Mouse (Mus musculus) 3T3-L1 (cell line): ENCODE results near the gene Cdk11b.
A peak's percentile ranks its signal among the peaks of the same experiment; 100 is the strongest.

Source experiments
- DNase-seq: peaks from one replicate; pipeline ENCODE4 v3.0.0-alpha.2; 2015; ENCODE audit warnings: low read depth, low spot score

Gene Cdk11b

DNA sequence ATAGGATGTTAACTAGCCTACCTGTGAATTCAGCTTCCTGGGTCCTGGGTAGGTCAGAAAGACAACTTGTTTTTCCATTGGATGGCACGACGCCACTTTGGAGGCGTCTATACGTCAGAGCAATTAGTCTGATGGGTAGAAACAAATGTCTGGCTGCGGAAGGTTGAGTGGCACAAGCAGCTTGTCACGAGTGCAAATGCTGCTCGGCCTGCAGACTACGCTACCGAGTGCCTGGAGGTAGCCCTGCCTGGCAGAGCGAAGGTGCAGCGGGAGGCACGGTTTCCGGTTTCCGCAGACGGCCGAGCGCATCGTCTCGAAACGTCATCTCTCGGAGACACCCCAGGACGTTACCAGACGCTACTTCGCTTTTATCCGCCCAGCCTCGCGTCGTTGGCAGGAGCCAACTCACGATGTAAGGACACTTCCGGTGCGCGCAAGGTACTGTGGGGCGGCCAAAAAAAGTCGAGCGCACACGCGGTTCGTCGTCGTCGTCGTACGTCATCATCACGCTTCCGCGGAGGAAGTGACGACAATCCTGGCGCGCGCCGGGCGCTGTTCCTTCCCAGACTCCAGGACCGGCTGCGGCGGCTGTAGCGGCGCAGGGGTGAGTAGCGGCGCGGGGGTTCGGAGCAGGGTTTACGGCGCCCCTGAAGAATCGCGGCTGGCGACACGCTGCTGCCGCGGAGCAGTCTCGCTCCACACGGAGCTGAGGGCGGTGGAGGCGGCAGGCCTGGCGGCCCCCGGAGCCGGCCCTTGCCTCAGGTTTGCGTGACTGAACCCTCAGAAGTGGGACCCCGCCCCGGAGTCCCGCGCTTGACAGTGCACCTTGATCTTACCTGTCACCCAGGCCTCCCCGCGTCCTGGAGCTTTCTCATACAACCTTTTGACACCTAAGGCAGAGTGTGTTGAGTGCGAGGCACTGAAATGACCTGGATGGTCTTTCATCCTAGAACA, at the start of gene Cdk11b:
Gene Cdk11b (plus strand): TSS at position 517 of the 954 bp plus-strand sequence.
- DNase-seq = peak; percentile 99

DNA sequence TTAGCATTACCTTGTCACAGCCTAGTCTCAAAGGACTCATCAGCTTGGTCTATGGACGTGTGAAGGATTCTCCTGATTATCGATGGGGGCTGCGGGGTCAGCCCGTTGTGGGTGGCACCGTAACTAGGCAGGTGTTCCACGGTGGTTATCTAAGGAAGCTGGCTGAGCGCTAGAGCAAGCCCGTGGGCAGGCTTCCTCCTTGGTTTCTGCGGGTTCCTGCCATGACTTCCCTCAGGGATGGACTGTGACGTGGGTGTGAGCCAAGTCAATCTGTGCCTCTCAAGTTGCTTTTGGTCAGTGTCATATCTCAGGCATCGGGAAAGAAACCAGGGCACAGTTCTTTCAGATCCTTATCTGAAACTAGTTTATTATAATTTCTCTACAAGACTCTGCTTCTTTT, 49.7 kb upstream of the Cdk11b start:
- no peak for DNase-seq

DNA sequence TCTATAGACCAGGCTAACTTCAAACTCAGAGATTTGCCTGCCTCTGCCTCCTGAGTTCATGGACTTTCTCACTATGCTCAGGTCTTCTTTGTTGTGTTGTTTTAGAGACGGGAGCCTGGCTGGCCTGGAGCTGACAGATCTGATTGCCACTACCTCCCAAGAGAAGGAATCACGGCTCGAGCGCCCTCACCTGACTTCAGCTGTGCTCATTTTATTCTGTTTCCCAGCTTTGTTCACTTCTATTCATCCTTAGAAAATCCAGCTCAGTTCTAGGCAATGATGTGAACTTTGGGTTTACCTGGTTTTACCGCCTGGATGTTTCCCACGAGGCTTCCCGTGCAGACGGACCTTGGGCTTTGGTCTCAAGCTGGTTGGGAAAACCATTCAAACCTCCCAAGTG, 49.1 kb upstream of the Cdk11b start:
- DNase-seq = no peak

DNA sequence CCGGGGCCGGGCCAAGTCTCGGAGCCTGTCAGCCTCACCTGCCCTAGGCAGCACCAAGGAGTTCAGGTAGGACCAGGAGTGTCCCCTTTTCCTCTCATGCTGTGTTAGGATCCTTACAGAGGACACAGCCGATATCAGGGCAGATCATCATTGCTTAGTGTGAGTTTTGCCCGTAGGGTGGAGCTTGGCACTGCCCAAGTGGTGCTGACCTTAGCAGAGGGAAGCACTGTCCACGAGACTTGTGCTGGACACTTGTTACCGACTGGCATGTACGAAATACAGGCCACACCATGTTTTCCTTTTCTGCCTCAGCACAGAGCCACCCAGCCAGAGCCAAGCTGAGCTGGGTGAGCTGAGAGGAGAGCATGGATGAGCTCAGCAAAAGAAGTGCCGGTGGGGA, 47.5 kb upstream of the Cdk11b start:
- no peak for DNase-seq

GRCm38 (mm10) chr4:155577741-155578140, 46.9 kb upstream of the Cdk11b start:
- DNase-seq = no peak

DNA sequence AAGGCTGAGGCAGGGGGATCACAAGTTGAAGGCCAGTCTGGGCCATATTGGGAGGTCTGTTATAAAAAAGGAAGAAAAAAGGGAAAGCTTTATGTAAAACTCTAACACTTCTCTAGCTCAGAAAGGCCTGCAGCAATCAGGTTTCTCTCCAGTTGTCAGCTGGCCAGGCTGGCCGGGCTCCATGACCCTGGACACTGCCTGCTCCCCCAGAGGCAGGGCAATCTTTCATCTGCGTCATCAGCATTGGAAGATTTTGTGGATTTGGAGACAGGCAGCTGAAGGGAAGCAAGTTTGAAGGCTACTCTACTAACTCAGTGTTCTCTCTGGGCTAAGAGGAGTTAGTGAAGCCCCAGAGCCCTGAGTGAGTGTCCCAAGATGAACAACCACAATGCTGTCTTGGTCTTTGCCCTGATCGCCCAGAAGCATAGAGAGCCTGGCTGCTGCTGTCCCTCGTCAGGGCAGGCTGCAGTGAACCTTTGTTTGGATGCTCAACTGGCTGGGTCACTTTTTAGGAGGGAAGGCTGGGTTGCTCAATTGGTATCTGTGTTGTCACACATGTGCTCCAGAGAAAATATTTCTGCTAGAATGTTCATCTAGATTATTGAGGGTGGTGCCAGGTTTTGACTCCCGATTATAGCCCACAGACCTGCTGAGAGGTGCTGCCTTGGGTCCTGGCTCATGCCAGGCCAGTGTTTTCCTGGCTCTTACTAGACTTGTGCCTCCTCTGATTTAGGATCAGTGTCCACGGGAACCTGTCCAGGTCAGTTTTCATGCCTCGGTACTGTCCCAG, 46.1 kb upstream of the Cdk11b start:
- no peak for DNase-seq

- peak; percentile 64 for DNase-seq
Measured at GRCm38 (mm10) chr4:155580420-155580819, 44.2 kb upstream of the Cdk11b start.

GRCm38 (mm10) chr4:155582279-155582905, 42.3 kb upstream of the Cdk11b start:
- peak; percentile 91 for DNase-seq

- DNase-seq = no peak
Measured at GRCm38 (mm10) chr4:155589356-155589755, 35.3 kb upstream of the Cdk11b start.

DNA sequence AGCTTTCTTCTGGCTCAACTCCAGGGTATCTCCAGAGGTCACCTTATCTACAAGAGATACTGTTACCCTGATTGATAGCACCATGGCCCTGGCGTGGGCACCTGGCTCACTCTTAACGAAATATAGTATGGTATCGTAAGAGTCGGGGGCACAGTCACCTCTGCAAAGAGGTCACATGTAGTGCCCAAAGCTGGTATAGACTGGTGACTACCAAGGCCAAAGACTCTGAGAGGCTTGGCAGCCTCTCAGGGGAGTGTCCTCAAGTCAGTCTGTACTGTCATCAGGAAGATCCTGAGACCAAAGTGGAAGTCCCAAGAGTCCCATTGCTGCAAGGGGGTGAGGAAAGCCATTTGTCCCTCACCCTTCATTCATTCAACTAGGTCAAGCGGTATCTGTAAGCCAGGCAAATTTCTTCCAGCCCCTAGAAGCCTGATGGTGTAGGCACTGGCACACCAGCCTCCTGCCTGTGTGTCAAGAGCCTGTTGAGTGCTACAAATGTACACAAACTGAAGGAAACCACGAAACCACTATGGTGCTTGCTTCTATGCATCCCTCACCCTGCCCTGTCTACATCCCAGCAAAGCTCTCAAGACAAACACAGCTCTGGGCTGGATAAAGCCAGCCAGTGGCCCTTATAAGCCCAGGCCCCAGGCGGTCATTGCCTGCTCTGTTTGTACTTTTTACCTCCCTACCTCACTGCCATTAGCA, 33.5 kb upstream of the Cdk11b start:
- DNase-seq = no peak

- DNase-seq = no peak
Measured at GRCm38 (mm10) chr4:155593780-155594179, 30.9 kb upstream of the Cdk11b start.

GRCm38 (mm10) chr4:155595777-155596176, 28.9 kb upstream of the Cdk11b start:
- no peak for DNase-seq

DNA sequence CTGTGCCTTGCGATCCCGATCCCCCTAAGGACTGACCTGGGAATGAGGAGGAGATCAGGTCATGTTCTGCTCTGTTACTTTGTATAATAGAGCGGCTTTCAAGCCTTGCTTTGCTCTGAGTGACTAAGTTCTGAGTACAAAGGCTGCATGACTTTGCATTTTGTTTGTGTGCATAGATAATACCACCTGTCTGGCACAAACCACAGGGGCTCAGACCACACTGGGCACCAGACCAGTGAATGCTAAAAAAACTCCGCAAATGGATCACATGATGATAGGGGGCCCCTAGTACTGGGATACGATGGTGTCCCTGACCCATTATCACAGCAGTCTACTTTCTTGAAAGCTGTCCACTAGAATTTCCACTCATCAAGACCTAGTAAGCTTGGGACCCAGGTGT, 28.0 kb upstream of the Cdk11b start:
- no peak for DNase-seq

DNA sequence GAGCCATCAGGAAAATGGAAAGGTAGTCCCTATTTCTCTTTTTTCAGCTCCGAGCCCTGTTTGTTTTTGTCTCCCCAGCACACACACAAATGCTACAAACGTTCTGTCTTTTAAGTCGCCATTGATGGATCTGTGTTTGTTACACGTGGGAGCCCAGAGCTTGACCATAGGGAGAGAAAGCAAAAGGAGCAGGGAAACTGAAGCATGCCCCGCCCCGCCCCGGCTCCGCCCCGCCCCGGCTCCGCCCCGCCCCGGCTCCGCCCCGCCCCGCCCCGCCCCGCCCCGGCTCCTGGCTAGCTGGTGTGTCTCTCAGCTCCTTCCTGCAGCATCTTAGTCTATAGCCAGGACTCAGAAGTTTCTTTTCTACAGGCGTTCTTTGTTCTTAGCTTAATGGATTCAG, 26.1 kb upstream of the Cdk11b start:
- DNase-seq = peak; percentile 36

DNA sequence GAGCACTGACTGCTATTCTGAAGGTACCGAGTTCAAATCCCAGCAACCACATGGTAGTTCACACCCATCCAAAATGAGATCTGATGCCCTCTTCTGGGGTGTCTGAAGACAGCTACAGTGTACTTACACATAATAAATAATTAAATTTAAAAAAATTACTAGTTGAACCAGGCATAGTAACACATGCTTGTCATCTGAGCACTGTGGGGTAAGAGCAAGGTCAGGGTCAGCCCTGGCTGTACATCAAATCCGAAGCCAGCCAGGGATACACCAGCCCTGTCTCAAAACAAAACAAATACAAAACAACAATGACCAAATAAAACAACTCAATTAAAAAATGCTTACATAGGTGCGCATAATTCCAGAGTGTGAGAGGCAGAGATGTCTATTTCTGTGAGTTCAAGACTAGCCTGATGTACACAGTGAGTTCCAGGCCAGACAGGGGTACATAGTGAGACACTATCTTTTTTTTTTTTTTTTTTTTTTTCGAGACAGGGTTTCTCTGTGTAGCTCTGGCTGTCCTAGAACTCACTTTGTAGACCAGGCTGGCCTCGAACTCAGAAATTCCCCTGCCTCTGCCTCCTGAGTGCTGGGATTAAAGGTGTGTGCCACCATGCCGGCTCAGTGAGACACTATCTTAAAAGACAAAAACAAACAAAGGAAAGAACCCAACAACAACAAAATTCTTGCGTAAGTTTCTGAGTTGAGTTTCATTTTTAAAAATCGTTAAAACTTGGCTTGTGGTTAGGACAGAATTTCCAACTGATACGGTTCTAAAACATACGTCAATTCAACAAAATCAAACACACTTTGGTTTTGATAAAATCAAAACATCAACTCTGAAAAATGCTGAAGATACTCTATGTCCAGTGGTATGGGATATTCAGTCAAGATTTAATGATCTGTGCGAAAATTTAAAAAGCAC, 24.5 kb upstream of the Cdk11b start:
- DNase-seq = peak; percentile 23

DNA sequence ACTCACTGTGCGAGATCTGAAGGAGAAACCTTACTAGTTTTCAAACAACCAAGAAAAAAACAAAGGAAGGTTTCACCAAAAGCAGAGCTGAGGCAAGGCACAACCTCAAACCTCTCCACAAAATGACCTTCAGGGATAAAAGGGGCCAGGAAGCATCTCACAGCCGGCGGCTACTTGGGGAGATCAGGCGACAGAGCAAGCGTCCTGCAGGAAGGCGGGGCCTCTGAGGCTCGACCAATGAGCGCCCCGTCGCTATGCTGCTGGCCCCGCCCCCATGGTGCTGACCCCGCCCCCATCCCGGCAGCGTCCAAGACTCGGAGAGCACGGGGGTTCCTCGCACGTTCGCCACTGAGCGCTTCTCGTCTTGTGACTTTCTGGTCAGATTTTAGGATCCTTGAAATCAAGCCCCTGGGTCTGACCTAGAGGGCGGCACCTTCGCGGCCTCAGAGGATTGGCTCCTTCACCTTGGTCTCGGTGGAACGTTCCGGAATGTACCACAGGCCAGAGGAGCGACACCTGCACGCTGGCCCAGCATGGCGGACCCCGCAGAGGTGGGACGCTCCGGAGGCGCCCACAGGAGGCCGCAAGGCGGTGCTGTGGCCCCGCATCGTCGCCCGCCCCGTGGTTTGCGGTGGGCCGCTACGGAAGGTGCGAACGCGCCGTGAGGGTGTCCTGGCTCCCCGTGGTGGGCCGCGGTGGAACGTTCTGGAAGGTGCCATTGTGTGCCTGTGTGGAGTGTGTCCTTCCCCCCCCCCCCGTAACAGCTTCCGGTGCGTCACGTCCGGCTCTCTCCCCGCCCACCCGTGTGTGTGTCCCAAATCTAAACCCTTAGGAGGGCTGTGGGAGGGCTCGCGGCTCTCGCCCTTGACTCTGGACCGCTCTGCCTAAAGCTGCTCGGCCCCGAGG, 23.3 kb upstream of the Cdk11b start, which contains the start of gene Slc35e2:
Gene Slc35e2 (plus strand): TSS at position 326 of the 906 bp plus-strand sequence.
- DNase-seq = peak; percentile 92

DNA sequence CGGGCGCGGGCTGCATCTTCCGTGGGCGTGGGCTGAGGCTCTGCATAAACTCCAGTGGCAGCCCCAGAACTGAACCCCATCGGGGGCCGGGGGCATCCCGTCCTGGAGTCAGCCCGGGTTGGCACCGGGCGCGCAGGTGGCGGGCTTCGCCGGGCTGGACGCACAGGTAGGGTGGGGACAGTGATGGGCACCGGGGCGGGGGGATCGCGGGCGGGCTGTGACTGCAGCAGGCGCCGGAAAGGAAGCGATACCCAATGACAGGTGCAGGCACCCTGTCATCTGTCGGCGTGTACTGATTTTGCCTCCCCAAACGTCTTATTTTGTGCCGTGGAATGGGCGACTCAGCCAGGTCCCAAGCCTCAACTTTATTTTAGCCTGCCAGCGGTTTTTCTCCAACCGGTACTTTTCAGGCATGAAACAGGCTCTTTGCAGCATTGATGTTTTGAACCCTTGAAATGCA, 22.6 kb upstream of the Cdk11b start:
- DNase-seq = no peak

DNA sequence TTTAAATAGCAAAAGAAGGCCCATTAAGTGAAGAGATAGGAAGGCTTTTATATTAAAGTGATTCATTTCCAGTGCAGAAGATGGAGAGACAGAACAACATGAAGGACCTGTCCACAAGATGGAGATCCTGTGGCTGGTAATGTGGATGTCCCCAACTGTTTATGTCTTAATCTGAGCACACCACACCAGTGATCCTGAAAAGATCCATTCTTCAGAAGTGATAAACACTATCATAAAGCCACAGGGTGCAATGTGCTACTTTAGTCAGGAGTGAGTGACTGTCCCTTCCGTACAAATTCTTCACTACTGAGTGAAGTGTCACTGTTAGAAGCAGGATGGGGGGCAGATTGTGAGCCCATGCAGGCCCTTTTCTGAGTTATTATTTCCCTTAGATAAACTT, 21.9 kb upstream of the Cdk11b start:
- no peak for DNase-seq

DNA sequence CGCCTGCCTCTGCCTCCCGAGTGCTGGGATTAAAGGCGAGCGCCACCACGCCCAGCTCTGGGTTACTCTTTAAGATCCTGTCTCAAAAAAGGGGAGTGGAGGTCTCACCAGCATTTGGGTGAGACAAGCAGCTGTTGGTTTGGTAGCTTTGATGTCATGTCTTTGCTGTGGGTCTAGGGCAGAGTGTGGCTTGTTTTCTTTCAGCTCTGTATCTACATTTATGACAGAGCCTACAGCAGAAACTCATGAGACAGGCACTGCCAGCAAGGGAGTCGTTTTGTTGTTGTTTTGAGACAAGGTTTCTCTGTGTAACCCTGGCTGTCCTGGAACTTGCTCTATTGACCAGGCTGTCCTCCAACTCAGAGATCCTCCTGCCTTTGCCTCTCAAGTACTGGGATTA, 20.9 kb upstream of the Cdk11b start:
- DNase-seq = no peak
